Mouse (Mus musculus) limb, embryonic 11.5 days (tissue): Measurements from ENCODE around the gene Rps19bp1. TPM values are rescaled to one million over a fixed set of nuclear protein-coding genes. Genes with fewer than 3 reads are reported as not detected.

Source experiments
- ATAC-seq: fragments of 200-750 bp; cut with Nextera tagmentation; 2 replicates; pipeline ENCODE4 v1.8.0; 2017; ENCODE audit warnings: low read depth; ENCODE audit not compliant: insufficient number of reproducible peaks, low FRiP score, low TSS enrichment
- DNase-seq: peaks from one replicate; pipeline ENCODE4 v3.0.0-alpha.2; 2015; ENCODE audit warnings: low spot score
- H3K27ac ChIP-seq: fragments of 300-500 bp; sonication (generic); replicated peaks from 2 replicates; pipeline ENCODE4 v1.5.1; 2014; ENCODE audit warnings: low read depth, mild to moderate bottlenecking, low read length
- H3K27me3 ChIP-seq: fragments of 300-500 bp; sonication (generic); 2 replicates; pipeline ENCODE4 v1.6.1; 2014; ENCODE audit warnings: mild to moderate bottlenecking, low read length, mixed read lengths; ENCODE audit not compliant: control insufficient read depth, insufficient read depth
- H3K36me3 ChIP-seq: fragments of 300-500 bp; sonication (generic); 2 replicates; pipeline ENCODE4 v1.6.1; 2014; ENCODE audit warnings: mild to moderate bottlenecking, low read length, moderate library complexity, mixed read lengths; ENCODE audit not compliant: control insufficient read depth, insufficient read depth
- H3K4me1 ChIP-seq: fragments of 300-500 bp; sonication (generic); 2 replicates; pipeline ENCODE4 v1.6.1; 2014; ENCODE audit warnings: low read length, mixed read lengths; ENCODE audit not compliant: control insufficient read depth, insufficient read depth
- H3K4me2 ChIP-seq: fragments of 300-500 bp; sonication (generic); 2 replicates; pipeline ENCODE4 v1.6.1; 2014; ENCODE audit warnings: low read depth, mild to moderate bottlenecking, moderate library complexity; ENCODE audit not compliant: severe bottlenecking
- H3K4me3 ChIP-seq: fragments of 300-500 bp; sonication (generic); 2 replicates; pipeline ENCODE4 v1.5.1; 2014; ENCODE audit warnings: low read depth, low read length
- H3K9ac ChIP-seq: fragments of 300-500 bp; sonication (generic); 2 replicates; pipeline ENCODE4 v1.6.1; 2014; ENCODE audit warnings: mild to moderate bottlenecking, low read length
- H3K9me3 ChIP-seq: fragments of 300-500 bp; sonication (generic); 2 replicates; pipeline ENCODE4 v1.6.1; 2016; ENCODE audit warnings: low read length; ENCODE audit not compliant: control insufficient read depth
- WGBS: fragments of 180-500 bp; shearing (Covaris S2); extraction: QIAGEN DNeasy Blood & Tissue Kit; methylation state at CpG from one replicate; pipeline ENCODE4 v1.1.7; 2014; 5-methylcytosine and 5-hydroxymethylcytosine counted together
- polyA plus RNA-seq: library from polyadenylated mRNA; unstranded; fragments of >200 nt; fragmentation: Nextera tagmentation; extraction: Ambion mirVana; gene quantifications from 2 replicates; pipeline ENCODE4 v1.2.1, GENCODE M21; 2014

Rps19bp1 gene
- polyA plus RNA-seq, 1 experiment from 2014 or later = 79.0 TPM

GRCm38 (mm10) chr15:80233053-80233452 lies 31.1 kb downstream of the Rps19bp1 start:
- Histone ChIP-seq H3K4me3 (no peak overlapping the region), H3K4me1 (peaks cover 3% of the 10 kb centered on the region; the same call in 1 of the 2 replicates), H3K27ac (no peak overlapping the region), H3K4me2 (peak overlapping the region; percentile 41; the same call in 1 of the 2 replicates), H3K9me3 (no peaks in the 10 kb centered on the region), H3K9ac (no peak overlapping the region), H3K36me3 (peaks cover 5% of the 10 kb centered on the region; the same call in 1 of the 2 replicates), H3K27me3 (no peaks in the 10 kb centered on the region)
- no peak for ATAC-seq
- no peak for DNase-seq
- 62% methylated on average over 4 of the region's 4 CpGs for WGBS

GRCm38 (mm10) chr15:80232331-80232730 lies 31.8 kb downstream of the Rps19bp1 start:
- peaks cover 3% of the 10 kb centered on the region for H3K4me1 ChIP-seq
- H3K4me2 ChIP-seq = no peak overlapping the region
- no peak for DNase-seq
- H3K4me3 ChIP-seq = no peak overlapping the region
- H3K9me3 ChIP-seq = no peaks in the 10 kb centered on the region
- no peak overlapping the region for H3K9ac ChIP-seq
- H3K36me3 ChIP-seq = peaks cover 5% of the 10 kb centered on the region; the same call in 1 of the 2 replicates
- no peak for ATAC-seq
- no peaks in the 10 kb centered on the region for H3K27me3 ChIP-seq
- no peak overlapping the region for H3K27ac ChIP-seq
- WGBS = 74% methylated on average over 2 of the region's 2 CpGs

GRCm38 (mm10) chr15:80228071-80228800 lies 35.9 kb downstream of the Rps19bp1 start:
- Histone ChIP-seq H3K27ac (no peak overlapping the region), H3K9ac (no peak overlapping the region), H3K4me1 (no peaks in the 10 kb centered on the region; the same call in 1 of the 2 replicates), H3K9me3 (no peaks in the 10 kb centered on the region), H3K4me2 (no peak overlapping the region), H3K27me3 (no peaks in the 10 kb centered on the region), H3K36me3 (no peaks in the 10 kb centered on the region), H3K4me3 (no peak overlapping the region)
- 77% methylated on average over 17 of the region's 17 CpGs for WGBS
- ATAC-seq = no peak
- DNase-seq = no peak

- H3K4me1 ChIP-seq = no peaks in the 10 kb centered on the region; the same call in 1 of the 2 replicates
- H3K9ac ChIP-seq = no peak overlapping the region
- no peak overlapping the region for H3K27ac ChIP-seq
- H3K36me3 ChIP-seq = no peaks in the 10 kb centered on the region
- H3K27me3 ChIP-seq = no peaks in the 10 kb centered on the region
- H3K4me3 ChIP-seq = no peak overlapping the region
- DNase-seq = peak; percentile 79
- ATAC-seq = no peak
- 44% methylated on average over 2 of the region's 2 CpGs for WGBS
- H3K4me2 ChIP-seq = no peak overlapping the region
- H3K9me3 ChIP-seq = no peaks in the 10 kb centered on the region
Observed at GRCm38 (mm10) chr15:80225796-80226195, 38.3 kb downstream of the Rps19bp1 start.

GRCm38 (mm10) chr15:80225208-80225607 lies 38.9 kb downstream of the Rps19bp1 start:
- Histone ChIP-seq H3K9ac (no peak overlapping the region), H3K27me3 (no peaks in the 10 kb centered on the region), H3K27ac (no peak overlapping the region), H3K4me3 (no peak overlapping the region), H3K36me3 (no peaks in the 10 kb centered on the region), H3K4me1 (no peaks in the 10 kb centered on the region; the same call in 1 of the 2 replicates), H3K4me2 (no peak overlapping the region), H3K9me3 (no peaks in the 10 kb centered on the region)
- 31% methylated on average over 9 of the region's 9 CpGs for WGBS
- peak; percentile 88 for DNase-seq
- no peak for ATAC-seq

- Histone ChIP-seq H3K27ac (no peak overlapping the region), H3K9me3 (no peaks in the 10 kb centered on the region), H3K4me1 (no peaks in the 10 kb centered on the region; the same call in 1 of the 2 replicates), H3K27me3 (no peaks in the 10 kb centered on the region), H3K36me3 (no peaks in the 10 kb centered on the region), H3K4me3 (no peak overlapping the region), H3K4me2 (no peak overlapping the region), H3K9ac (no peak overlapping the region)
- WGBS = 89% methylated on average over 7 of the region's 7 CpGs
- ATAC-seq (no peak), DNase-seq (no peak)
Observed at GRCm38 (mm10) chr15:80223751-80224150, 40.4 kb downstream of the Rps19bp1 start.

- 69% methylated on average over 8 of the region's 8 CpGs for WGBS
- ATAC-seq = no peak
- no peak for DNase-seq
- Histone ChIP-seq H3K9ac (no peak overlapping the region), H3K4me2 (no peak overlapping the region), H3K4me3 (no peak overlapping the region), H3K9me3 (no peaks in the 10 kb centered on the region), H3K4me1 (no peaks in the 10 kb centered on the region), H3K36me3 (no peaks in the 10 kb centered on the region), H3K27ac (no peak overlapping the region), H3K27me3 (no peaks in the 10 kb centered on the region)
Observed at GRCm38 (mm10) chr15:80221031-80221430, 43.1 kb downstream of the Rps19bp1 start.

GRCm38 (mm10) chr15:80219705-80220657 lies 44.1 kb downstream of the Rps19bp1 start:
- Histone ChIP-seq H3K9ac (no peak overlapping the region), H3K36me3 (no peaks in the 10 kb centered on the region), H3K27ac (no peak overlapping the region), H3K4me2 (no peak overlapping the region), H3K9me3 (no peaks in the 10 kb centered on the region), H3K4me3 (no peak overlapping the region), H3K27me3 (no peaks in the 10 kb centered on the region), H3K4me1 (peaks cover 2% of the 10 kb centered on the region; the same call in 1 of the 2 replicates)
- no peak for ATAC-seq
- no peak for DNase-seq
- WGBS = 78% methylated on average over 4 of the region's 4 CpGs
